Mouse (Mus musculus): ENCODE data around the gene Ppme1.

- TF ChIP-seq CTCF (conservative IDR thresholded peaks at IDR 0.05; ENCODE audit: low read length), result no peak
- no peak for TF ChIP-seq NANOG (IDR thresholded peaks at IDR 0.05; ENCODE audit: borderline replicate concordance, low read length)
Observed at GRCm38 (mm10) chr7:100407677-100408076, 35.6 kb upstream of the Ppme1 start.
